8 mouse cellular contexts compared by ENCODE assay signal in the genomic region with DNA sequence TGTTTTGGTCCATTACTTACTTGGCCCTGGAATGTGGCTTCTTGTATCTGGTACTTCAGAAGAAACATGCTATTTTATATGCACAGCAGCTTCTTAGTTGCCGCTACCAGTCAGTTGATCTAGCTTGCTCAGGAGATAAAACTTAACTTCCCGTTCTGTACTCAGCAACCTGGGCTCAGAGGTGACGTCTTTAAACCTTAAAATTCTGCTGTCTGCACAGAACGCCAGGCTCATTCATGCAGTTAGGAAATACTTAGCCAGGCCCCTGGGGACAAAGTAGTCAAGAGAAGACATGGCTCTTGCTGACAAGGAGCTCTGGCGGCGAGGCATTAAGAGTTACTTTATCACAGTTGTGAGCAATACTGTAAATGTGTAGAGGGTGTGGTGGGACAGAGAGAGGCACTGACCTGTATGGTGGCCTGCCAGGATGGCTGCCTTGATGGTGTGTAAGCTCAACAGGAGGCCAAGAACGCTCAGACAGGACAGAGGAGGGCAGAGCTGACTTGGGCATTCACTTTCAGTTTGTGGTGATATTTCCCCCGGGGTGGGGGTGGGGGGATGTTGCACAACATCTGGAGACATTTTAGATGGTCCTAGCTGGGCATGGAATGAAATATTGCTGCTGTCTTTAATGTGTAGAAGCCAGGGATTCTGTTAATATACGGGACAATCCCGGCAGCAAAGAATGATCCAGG. TPM values are rescaled to one million over a fixed set of nuclear protein-coding genes. Genes with fewer than 3 reads are reported as not detected.
DNase-seq lines count a peak whose midpoint lies in the region.
"Had no signal": no experiment of that assay in that cellular context is flagged by ENCODE, and none has a peak within 500 bp of the region (broad histone marks: within the 10 kb centered on the region; RNA-seq: fewer than 3 reads in every experiment).

No protein-coding gene starts in this region.

- 16% methylated on average over 9 of the region's 10 CpGs for WGBS in macrophage (ENCODE audit: missing documents)

- H3K36me3 ChIP-seq in macrophage (ENCODE audit: inconsistent target): no peaks in the 10 kb centered on the region

- DNase-seq in 3T3-L1 (ENCODE audit: low read depth, low spot score) (peak; percentile 81), A20 (ENCODE audit: low read depth, low spot score) (peak; percentile 78)
- DNase-seq in induced T-regulatory cell, adult 2 months (ENCODE audit: low read depth): peak; percentile 58
- DNase-seq in embryo, embryonic 11 days: no peak
- DNase-seq in layer of hippocampus, postnatal 10 days (ENCODE audit: low spot score in 2 of 2): no peak
- no peak for DNase-seq in ovary, postnatal 14 days (ENCODE audit: low spot score)

- peaks cover 100% of the 10 kb centered on the region for H3K79me2 ChIP-seq in macrophage (ENCODE audit: inconsistent target)

- peak overlapping the region; percentile 16 for H3K4me3 ChIP-seq in macrophage (ENCODE audit: inconsistent target)
- H3K4me3 ChIP-seq: erythroblast, embryonic 14.5 days had no signal

- peak overlapping the region; percentile 78 for H3K27ac ChIP-seq in macrophage

RNA-seq across cellular contexts. Expression of a gene that starts 11.3 kb away (rescaled TPM):
- 100 to 1,000 TPM in 13 of 26 experiments, 10 to 100 TPM in 13; 28.8 to 151 (median 99.6) TPM for total RNA-seq in macrophage (2018; cell fraction: chromatin; rRNA removed)
- 10 to 100 TPM; 32.2 to 72.7 (median 51.5) TPM for total RNA-seq in macrophage (2018; cell fraction: cytosol; rRNA removed)
- 100 to 1,000 TPM in 5 of 26 experiments, 10 to 100 TPM in 21; 45.1 to 176 (median 89.0) TPM for total RNA-seq in macrophage (2018; cell fraction: nucleus; rRNA removed)
- 34.0 to 83.1 TPM (median 76.6 TPM) in 3 replicates for polyA plus RNA-seq in macrophage (2018)
- 10 to 100 TPM; 86.3 to 93.5 TPM for total RNA-seq in layer of hippocampus, postnatal 10 days (2021)

RNA-seq across cellular contexts. Expression of a gene that starts 11.4 kb away (rescaled TPM):
- 10 to 100 TPM in 23 of 26 experiments, 1 to 10 TPM in 3; 7.2 to 72.1 (median 20.8) TPM for total RNA-seq in macrophage (2018; cell fraction: chromatin; rRNA removed)
- total RNA-seq in macrophage (2018; cell fraction: cytosol; rRNA removed): 10 to 100 TPM; 13.4 to 41.9 (median 20.7) TPM
- total RNA-seq in macrophage (2018; cell fraction: nucleus; rRNA removed): 100 to 1,000 TPM in 2 of 26 experiments, 10 to 100 TPM in 24; 17.4 to 114 (median 41.6) TPM
- polyA plus RNA-seq in macrophage (2018): 15.4 to 26.6 TPM (median 23.8 TPM) in 3 replicates
- total RNA-seq in layer of hippocampus, postnatal 10 days (2021): 1 to 10 TPM in 1 of 2 experiments, under 1 TPM in 1; 0.87 to 1.5 TPM
- polyA plus RNA-seq: erythroblast, embryonic 14.5 days had no signal

Comparison
In these comparisons a context has a peak if more than half of its experiments do, and no peak if none do; other contexts are left out.
1. DNase-seq: peak in 3T3-L1 (single experiment), A20 (single experiment) and induced T-regulatory cell, adult 2 months (single experiment); none in embryo, embryonic 11 days (single experiment), layer of hippocampus, postnatal 10 days (0 of 2) and ovary, postnatal 14 days (single experiment).